ENCODE assay signal across 9 mouse cellular contexts in genomic region chr8:12391366-12392250, GRCm38 (mm10). TPM values are rescaled to one million over a fixed set of nuclear protein-coding genes. Genes with fewer than 3 reads are reported as not detected.
DNase-seq lines count a peak whose midpoint lies in the region; ATAC-seq and TF ChIP-seq lines count a peak whose summit lies in the region.
"Had no signal": no experiment of that assay in that cellular context is flagged by ENCODE, and none has a peak within 500 bp of the region (broad histone marks: within the 10 kb centered on the region; RNA-seq: fewer than 3 reads in every experiment).

No protein-coding gene starts in this region.

- TF ChIP-seq CTCF in layer of hippocampus, adult 2 months (conservative IDR thresholded peaks at IDR 0.05), result peak; percentile 72
- peak; percentile 75 for TF ChIP-seq CTCF in forebrain, postnatal 0 days (IDR thresholded peaks at IDR 0.05; ENCODE audit: low read depth)

- peak; percentile 11 for ATAC-seq in forebrain, postnatal 0 days
- ATAC-seq in midbrain, embryonic 14.5 days (ENCODE audit: low FRiP score, low TSS enrichment), result no peak; the same call in 1 of the 2 replicates

- no peak overlapping the region for H3K4me3 ChIP-seq in layer of hippocampus, adult 2 months
- H3K4me3 ChIP-seq in forebrain, postnatal 0 days (ENCODE audit: low read depth, low read length), result peak overlapping the region; percentile 22; the same call in 1 of the 2 replicates
- H3K4me3 ChIP-seq in midbrain, embryonic 14.5 days (replicated peaks; ENCODE audit: low read depth, low read length), result no peak overlapping the region

- DNase-seq in layer of hippocampus, adult 2 months (ENCODE audit: low spot score in 2 of 2), result no peak
- DNase-seq in layer of hippocampus, postnatal 25 days (ENCODE audit: extremely low spot score in 1 of 2, low spot score in 1 of 2), result no peak
- peak; percentile 82 for DNase-seq in embryo, embryonic 10.5 days (ENCODE audit: low spot score)
- peak; percentile 66 for DNase-seq in forebrain, postnatal 0 days
- DNase-seq in midbrain, embryonic 14.5 days, result peak; percentile 77
- DNase-seq in spleen, postnatal 14 days (ENCODE audit: low spot score in 2 of 2), result no peak
- no peak for DNase-seq in thymus, postnatal 36 days
- DNase-seq in T-cell, adult 2 months (ENCODE audit: low spot score), result no peak

- H3K9me3 ChIP-seq in forebrain, postnatal 0 days (ENCODE audit: low read length), result no peaks in the 10 kb centered on the region
- no peaks in the 10 kb centered on the region for H3K9me3 ChIP-seq in midbrain, embryonic 14.5 days (ENCODE audit: control insufficient read depth, low read length)

- H3K36me3 ChIP-seq in forebrain, postnatal 0 days (ENCODE audit: insufficient read depth), result no peaks in the 10 kb centered on the region
- H3K36me3 ChIP-seq in midbrain, embryonic 14.5 days (ENCODE audit: control insufficient read depth, insufficient read depth, low read length), result no peaks in the 10 kb centered on the region

- H3K9ac ChIP-seq in forebrain, postnatal 0 days, result peak overlapping the region; percentile 61
- no peak overlapping the region for H3K9ac ChIP-seq in midbrain, embryonic 14.5 days (replicated peaks; ENCODE audit: low read length)

- WGBS in forebrain, postnatal 0 days, result 11% methylated on average over 37 of the region's 37 CpGs
- 5% methylated on average over 37 of the region's 37 CpGs for WGBS in midbrain, embryonic 14.5 days

- no peak overlapping the region; the same call in 1 of the 2 replicates for H3K27ac ChIP-seq in layer of hippocampus, adult 2 months
- peak overlapping the region; percentile 82; the same call in 1 of the 2 replicates for H3K27ac ChIP-seq in forebrain, postnatal 0 days (ENCODE audit: low read depth, low read length)
- 0 out of 2 replicates have a peak overlapping the region, but pooled peaks have one; percentile 37 for H3K27ac ChIP-seq in midbrain, embryonic 14.5 days (replicated peaks; ENCODE audit: low read depth, low read length)

- peak overlapping the region; percentile 78 for H3K4me2 ChIP-seq in forebrain, postnatal 0 days (ENCODE audit: low read depth)
- H3K4me2 ChIP-seq in midbrain, embryonic 14.5 days (ENCODE audit: low read length), result peak overlapping the region; percentile 42

- no peaks in the 10 kb centered on the region for H3K4me1 ChIP-seq in forebrain, postnatal 0 days (ENCODE audit: insufficient read depth)
- H3K4me1 ChIP-seq in midbrain, embryonic 14.5 days (ENCODE audit: control insufficient read depth, insufficient read depth, low read length), result no peaks in the 10 kb centered on the region

- peaks cover 33% of the 10 kb centered on the region for H3K27me3 ChIP-seq in forebrain, postnatal 0 days (ENCODE audit: insufficient read depth, low read length)
- peaks cover 58% of the 10 kb centered on the region for H3K27me3 ChIP-seq in midbrain, embryonic 14.5 days (ENCODE audit: control insufficient read depth, insufficient read depth, low read length)

RNA-seq across cellular contexts. Expression of gene Sox1, which starts 3.5 kb away (rescaled TPM):
- 10 to 100 TPM; 11.8 TPM for total RNA-seq in layer of hippocampus, adult 2 months (2021)
- 10 to 100 TPM; 10.8 to 11.6 TPM for total RNA-seq in layer of hippocampus, postnatal 25 days (2021)
- 22.5 and 36.5 TPM in 2 replicates for total RNA-seq in forebrain, postnatal 0 days (2014; rRNA removed)
- polyA plus RNA-seq in forebrain, postnatal 0 days (2015; fragmentation: Nextera tagmentation; extraction: Ambion mirVana), result 2.6 and 4.3 TPM in 2 replicates
- polyA plus RNA-seq in midbrain, embryonic 14.5 days (2014; fragmentation: Nextera tagmentation; extraction: Ambion mirVana), result 3.4 and 3.8 TPM in 2 replicates
- polyA plus RNA-seq: stomach, embryonic 16.5 days had no signal

Comparison
In these comparisons a context has a peak if more than half of its experiments do, and no peak if none do; other contexts are left out.
1. DNase-seq: peak in embryo, embryonic 10.5 days (single experiment), forebrain, postnatal 0 days (single experiment) and midbrain, embryonic 14.5 days (single experiment); none in layer of hippocampus, adult 2 months (0 of 2), layer of hippocampus, postnatal 25 days (0 of 2), spleen, postnatal 14 days (0 of 2), thymus, postnatal 36 days (0 of 2) and T-cell, adult 2 months (single experiment).